Mouse (Mus musculus): ENCODE data around the gene Map3k9. TPM values are rescaled to one million over a fixed set of nuclear protein-coding genes. Genes with fewer than 3 reads are reported as not detected.
A peak's percentile ranks its signal among the peaks of the same experiment; 100 is the strongest.

Gene Map3k9
- polyA plus RNA-seq, 1 experiment from 2014 or later: 0.61 TPM

GRCm38 (mm10) chr12:81807529-81807837 is 26.5 kb upstream of the Map3k9 start:
- Histone ChIP-seq H3K27ac (ENCODE audit: poor library complexity, severe bottlenecking) (peak overlapping the region; percentile 61), H3K9me3 (replicated peaks) (no peaks in the 10 kb centered on the region), H3K9ac (peak overlapping the region; percentile 58), H3K4me2 (peak overlapping the region; percentile 79), H3K4me1 (replicated peaks) (peaks cover 29% of the 10 kb centered on the region), H3K36me3 (no peaks in the 10 kb centered on the region), H3K27me3 (replicated peaks) (no peaks in the 10 kb centered on the region), H3K4me3 (peak overlapping the region; percentile 48)
- WGBS: 2% methylated on average over 7 of the region's 7 CpGs
- no peak for ATAC-seq (ENCODE audit: insufficient number of reproducible peaks, low FRiP score)

GRCm38 (mm10) chr12:81806759-81807528 is 26.0 kb upstream of the Map3k9 start:
- Histone ChIP-seq H3K9ac (peak overlapping the region; percentile 58), H3K4me3 (peak overlapping the region; percentile 48), H3K4me1 (replicated peaks) (peaks cover 29% of the 10 kb centered on the region), H3K27ac (ENCODE audit: poor library complexity, severe bottlenecking) (peak overlapping the region; percentile 61), H3K27me3 (replicated peaks) (no peaks in the 10 kb centered on the region), H3K4me2 (peak overlapping the region; percentile 79), H3K36me3 (no peaks in the 10 kb centered on the region), H3K9me3 (replicated peaks) (no peaks in the 10 kb centered on the region)
- 2% methylated on average over 17 of the region's 17 CpGs for WGBS
- ATAC-seq (ENCODE audit: insufficient number of reproducible peaks, low FRiP score): peak; percentile 49; the same call in 1 of the 2 replicates

DNA sequence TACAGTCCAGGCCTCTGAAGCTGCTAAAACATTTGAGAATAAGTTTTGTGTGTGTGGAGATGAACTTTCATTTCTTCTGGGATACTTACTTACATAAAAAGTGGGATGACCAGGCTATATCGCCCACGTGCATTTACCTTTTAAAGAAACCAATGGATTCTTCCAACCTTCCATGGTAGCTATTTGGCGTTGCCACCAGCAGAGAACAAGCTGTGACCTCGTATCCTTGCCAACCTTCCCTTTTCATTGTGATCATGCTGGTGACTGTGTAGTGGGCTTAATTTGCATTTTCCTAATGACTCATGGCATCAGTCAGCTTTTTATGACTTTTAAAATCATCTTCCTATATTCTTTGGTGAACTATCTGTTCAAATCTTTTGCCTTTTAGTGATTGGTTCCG is 25.1 kb upstream of the Map3k9 start:
- no peaks in the 10 kb centered on the region for H3K9me3 ChIP-seq (replicated peaks)
- no peaks in the 10 kb centered on the region for H3K27me3 ChIP-seq (replicated peaks)
- no peak overlapping the region for H3K27ac ChIP-seq (ENCODE audit: poor library complexity, severe bottlenecking)
- H3K36me3 ChIP-seq: no peaks in the 10 kb centered on the region
- peaks cover 29% of the 10 kb centered on the region for H3K4me1 ChIP-seq (replicated peaks)
- no peak overlapping the region for H3K4me3 ChIP-seq
- no peak overlapping the region for H3K9ac ChIP-seq
- WGBS: 86% methylated on average over 5 of the region's 5 CpGs
- no peak overlapping the region for H3K4me2 ChIP-seq
- ATAC-seq (ENCODE audit: insufficient number of reproducible peaks, low FRiP score): no peak

- Histone ChIP-seq H3K27ac (ENCODE audit: poor library complexity, severe bottlenecking) (peak overlapping the region; percentile 74), H3K36me3 (no peaks in the 10 kb centered on the region), H3K27me3 (replicated peaks) (no peaks in the 10 kb centered on the region), H3K9ac (no peak overlapping the region), H3K9me3 (replicated peaks) (no peaks in the 10 kb centered on the region), H3K4me2 (no peak overlapping the region), H3K4me3 (no peak overlapping the region), H3K4me1 (replicated peaks) (peaks cover 25% of the 10 kb centered on the region)
- 0 out of 2 replicates have a peak, but pooled peaks have one; percentile 27 for ATAC-seq (ENCODE audit: insufficient number of reproducible peaks, low FRiP score)
- WGBS: 29% methylated on average over 7 of the region's 7 CpGs
Measured at GRCm38 (mm10) chr12:81803803-81804202, 22.8 kb upstream of the Map3k9 start.

GRCm38 (mm10) chr12:81803016-81803415 is 22.0 kb upstream of the Map3k9 start:
- Histone ChIP-seq H3K4me2 (no peak overlapping the region), H3K27ac (ENCODE audit: poor library complexity, severe bottlenecking) (0 out of 2 replicates have a peak overlapping the region, but pooled peaks have one; percentile 74), H3K27me3 (replicated peaks) (no peaks in the 10 kb centered on the region), H3K4me1 (replicated peaks) (peaks cover 24% of the 10 kb centered on the region), H3K4me3 (no peak overlapping the region), H3K9ac (no peak overlapping the region), H3K36me3 (no peaks in the 10 kb centered on the region), H3K9me3 (replicated peaks) (no peaks in the 10 kb centered on the region)
- 94% methylated on average over 3 of the region's 3 CpGs for WGBS
- ATAC-seq (ENCODE audit: insufficient number of reproducible peaks, low FRiP score): no peak

DNA sequence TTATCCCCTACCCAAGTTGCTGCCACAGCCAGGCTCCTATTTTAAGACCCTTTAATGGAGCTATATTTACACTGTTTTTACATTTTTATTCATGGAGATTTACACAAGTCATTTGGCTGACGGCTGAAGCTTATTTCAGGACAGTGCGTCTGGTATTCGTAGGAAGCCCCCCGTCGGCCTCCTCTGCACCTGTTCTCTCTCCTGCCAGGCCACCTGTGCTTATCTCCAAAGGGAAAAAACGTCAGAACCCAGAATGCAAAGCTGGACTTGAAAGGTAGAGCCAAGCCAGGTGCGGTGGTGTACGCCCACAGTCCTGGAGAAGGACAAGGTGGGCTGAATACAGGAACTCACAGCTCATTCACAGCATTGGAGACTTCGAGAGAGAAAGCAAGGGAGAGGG is 20.2 kb upstream of the Map3k9 start:
- no peak for ATAC-seq (ENCODE audit: insufficient number of reproducible peaks, low FRiP score)
- H3K9me3 ChIP-seq (replicated peaks): no peaks in the 10 kb centered on the region
- WGBS: 76% methylated on average over 9 of the region's 9 CpGs
- H3K9ac ChIP-seq: no peak overlapping the region
- no peak overlapping the region for H3K4me3 ChIP-seq
- no peaks in the 10 kb centered on the region for H3K36me3 ChIP-seq
- no peaks in the 10 kb centered on the region for H3K27me3 ChIP-seq (replicated peaks)
- no peak overlapping the region for H3K4me2 ChIP-seq
- H3K4me1 ChIP-seq (replicated peaks): peaks cover 7% of the 10 kb centered on the region
- H3K27ac ChIP-seq (ENCODE audit: poor library complexity, severe bottlenecking): no peak overlapping the region

- H3K9me3 ChIP-seq (replicated peaks): no peaks in the 10 kb centered on the region
- H3K27me3 ChIP-seq (replicated peaks): no peaks in the 10 kb centered on the region
- H3K9ac ChIP-seq: no peak overlapping the region
- WGBS: 7% methylated on average over 7 of the region's 7 CpGs
- H3K4me2 ChIP-seq: no peak overlapping the region
- H3K4me3 ChIP-seq: no peak overlapping the region
- H3K4me1 ChIP-seq (replicated peaks): no peaks in the 10 kb centered on the region
- no peak for ATAC-seq (ENCODE audit: insufficient number of reproducible peaks, low FRiP score)
- H3K36me3 ChIP-seq: no peaks in the 10 kb centered on the region
- no peak overlapping the region for H3K27ac ChIP-seq (ENCODE audit: poor library complexity, severe bottlenecking)
Measured at GRCm38 (mm10) chr12:81796541-81796940, 15.6 kb upstream of the Map3k9 start.

DNA sequence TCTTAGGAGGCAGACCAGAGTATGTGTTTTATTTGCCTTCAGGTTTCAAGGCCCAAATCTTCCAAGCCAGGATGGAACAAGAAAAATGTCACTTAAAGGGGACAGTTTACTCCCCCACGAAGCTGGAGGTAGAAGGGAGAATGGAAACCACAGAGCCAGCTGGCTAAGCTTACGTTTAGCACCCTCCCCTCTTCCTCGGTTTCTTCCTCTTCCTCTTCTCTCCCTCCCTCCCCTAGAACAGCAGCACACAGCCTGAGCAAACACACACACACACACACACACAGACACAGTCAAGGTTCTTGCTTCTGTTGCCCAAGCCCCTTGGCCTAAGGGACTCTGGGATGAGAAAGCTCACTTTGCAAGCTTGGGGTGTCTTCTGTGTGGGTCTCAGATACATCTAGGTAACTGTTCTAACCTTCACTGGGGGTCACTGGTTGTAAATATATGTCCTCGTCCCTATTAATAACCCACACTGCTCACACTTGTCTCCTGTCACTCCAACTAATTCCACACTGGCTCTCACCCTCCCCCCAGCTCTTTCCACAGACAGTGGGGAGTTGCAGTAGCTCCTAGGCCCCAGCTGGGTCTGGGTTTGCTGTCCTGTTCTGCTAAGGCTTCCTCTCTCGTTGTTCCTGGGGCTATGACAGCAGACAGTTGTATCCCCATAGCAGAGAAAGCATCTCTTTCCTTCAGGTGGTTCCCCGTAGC is 11.7 kb upstream of the Map3k9 start:
- H3K9ac ChIP-seq: no peak overlapping the region
- no peak overlapping the region for H3K27ac ChIP-seq (ENCODE audit: poor library complexity, severe bottlenecking)
- H3K4me2 ChIP-seq: no peak overlapping the region
- H3K9me3 ChIP-seq (replicated peaks): no peaks in the 10 kb centered on the region
- no peaks in the 10 kb centered on the region for H3K36me3 ChIP-seq
- H3K27me3 ChIP-seq (replicated peaks): no peaks in the 10 kb centered on the region
- 56% methylated on average over 6 of the region's 6 CpGs for WGBS
- no peak for ATAC-seq (ENCODE audit: insufficient number of reproducible peaks, low FRiP score)
- no peak overlapping the region for H3K4me3 ChIP-seq
- H3K4me1 ChIP-seq (replicated peaks): no peaks in the 10 kb centered on the region

DNA sequence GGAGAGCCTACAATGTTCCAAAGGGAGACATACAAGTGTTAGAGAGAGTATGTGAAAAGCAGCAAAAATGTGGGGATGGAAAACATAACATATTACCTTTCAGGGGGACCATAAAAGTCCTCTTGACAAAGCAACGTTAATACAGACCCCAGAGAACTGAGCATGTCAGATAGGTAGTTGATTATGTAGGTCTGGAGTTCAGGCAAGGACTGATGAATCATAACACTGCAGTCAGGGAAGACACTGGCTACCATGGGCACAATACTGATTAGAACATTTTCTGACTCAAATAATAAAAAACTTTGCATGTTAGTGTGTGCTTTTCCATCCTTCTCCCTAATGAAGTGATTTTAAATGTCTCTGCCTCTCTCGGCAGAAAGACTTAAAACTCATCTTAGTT is 8.5 kb upstream of the Map3k9 start:
- Histone ChIP-seq H3K9ac (no peak overlapping the region), H3K4me2 (no peak overlapping the region)
- ATAC-seq (ENCODE audit: insufficient number of reproducible peaks, low FRiP score): no peak

GRCm38 (mm10) chr12:81788672-81789084 is 7.7 kb upstream of the Map3k9 start:
- Histone ChIP-seq H3K27ac (ENCODE audit: poor library complexity, severe bottlenecking) (no peak overlapping the region), H3K4me3 (no peak overlapping the region), H3K9ac (no peak overlapping the region), H3K4me2 (no peak overlapping the region; the same call in 1 of the 2 replicates), H3K4me1 (replicated peaks) (no peaks in the 10 kb centered on the region), H3K27me3 (replicated peaks) (peaks cover 21% of the 10 kb centered on the region), H3K36me3 (no peaks in the 10 kb centered on the region), H3K9me3 (replicated peaks) (no peaks in the 10 kb centered on the region)
- 5% methylated on average over 9 of the region's 9 CpGs for WGBS
- no peak for ATAC-seq (ENCODE audit: insufficient number of reproducible peaks, low FRiP score)

More for the DNA sequence above, 8.5 kb upstream of the Map3k9 start:
- H3K4me3 ChIP-seq: no peak overlapping the region
- H3K9me3 ChIP-seq (replicated peaks): no peaks in the 10 kb centered on the region
- WGBS: 49% methylated on average over 2 of the region's 2 CpGs
- H3K4me1 ChIP-seq (replicated peaks): no peaks in the 10 kb centered on the region
- peaks cover 15% of the 10 kb centered on the region for H3K27me3 ChIP-seq (replicated peaks)
- H3K27ac ChIP-seq (ENCODE audit: poor library complexity, severe bottlenecking): no peak overlapping the region
- H3K36me3 ChIP-seq: no peaks in the 10 kb centered on the region

DNA sequence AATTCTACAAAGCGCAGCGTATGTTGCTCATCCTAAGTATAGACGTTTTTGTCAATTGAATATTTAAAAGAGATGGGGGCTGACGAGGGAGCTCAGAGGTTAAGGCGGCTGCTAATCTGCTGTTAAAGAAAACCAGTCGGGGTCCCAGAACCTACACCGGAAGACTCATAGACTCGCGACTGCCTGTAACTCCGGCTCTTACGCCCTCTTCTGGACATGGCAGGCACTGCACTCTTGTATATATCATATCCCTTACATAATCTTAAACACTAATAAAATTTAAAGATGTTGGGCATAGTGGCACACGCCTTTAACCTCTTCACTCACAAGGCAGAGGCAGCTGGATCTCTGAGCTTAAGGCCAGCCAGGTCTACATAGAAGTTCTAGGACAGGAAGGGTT is 6.3 kb upstream of the Map3k9 start:
- Histone ChIP-seq H3K36me3 (no peaks in the 10 kb centered on the region), H3K4me3 (no peak overlapping the region), H3K9me3 (replicated peaks) (no peaks in the 10 kb centered on the region), H3K4me1 (replicated peaks) (no peaks in the 10 kb centered on the region), H3K4me2 (no peak overlapping the region), H3K27ac (ENCODE audit: poor library complexity, severe bottlenecking) (no peak overlapping the region), H3K9ac (no peak overlapping the region), H3K27me3 (replicated peaks) (peaks cover 34% of the 10 kb centered on the region)
- ATAC-seq (ENCODE audit: insufficient number of reproducible peaks, low FRiP score): no peak
- 36% methylated on average over 12 of the region's 12 CpGs for WGBS

Measured in heart, embryonic 12.5 days (tissue).